In genomic region chr1:64957021-64957489, GRCm38 (mm10) we compare ENCODE assay signal across 8 mouse cellular contexts. TPM values are rescaled to one million over a fixed set of nuclear protein-coding genes. Genes with fewer than 3 reads are reported as not detected.
DNase-seq lines count a peak whose midpoint lies in the region; ATAC-seq and TF ChIP-seq lines count a peak whose summit lies in the region.

No protein-coding gene starts in this region.

- H3K27ac ChIP-seq in left cerebral cortex, adult 2 months: peak overlapping the region; percentile 96
- H3K27ac ChIP-seq in midbrain, embryonic 16.5 days (ENCODE audit: low read length): peak overlapping the region; percentile 90

- 41% methylated on average over 8 of the region's 8 CpGs for WGBS in midbrain, embryonic 16.5 days

- peak; percentile 68 for ATAC-seq in midbrain, embryonic 16.5 days
- ATAC-seq in monocyte, adult 5-6 weeks (replicated peaks; ENCODE audit: insufficient number of reproducible peaks, low FRiP score, low TSS enrichment, poor library complexity, severe bottlenecking): no peak

- no peak for DNase-seq in left cerebral cortex, adult 2 months (ENCODE audit: extremely low spot score in 1 of 2, low spot score in 2 of 2)
- DNase-seq in left cerebral cortex, postnatal 10 days (ENCODE audit: extremely low spot score in 1 of 2, low spot score in 2 of 2): no peak
- peak; percentile 5 for DNase-seq in c-Kit-positive CD71-positive TER-119-negative erythroid progenitor cells, embryonic 14.5 days (ENCODE audit: low read depth)
- DNase-seq in induced T-regulatory cell, adult 2 months (ENCODE audit: low read depth): peak; percentile 64
- no peak for DNase-seq in gastrocnemius, postnatal 4 days (ENCODE audit: low spot score in 2 of 2)
- DNase-seq in right cerebral cortex, adult 18-20 months: no peak

- H3K9me3 ChIP-seq in midbrain, embryonic 16.5 days (replicated peaks; ENCODE audit: control insufficient read depth, low read length, poor library complexity, severe bottlenecking): no peaks in the 10 kb centered on the region

- no peaks in the 10 kb centered on the region for H3K36me3 ChIP-seq in midbrain, embryonic 16.5 days (ENCODE audit: control insufficient read depth, insufficient read depth, low read length)

- intact Hi-C loops in left cerebral cortex, adult 2 months (cut with DNase I): no loop called here
- intact Hi-C loops in left cerebral cortex, postnatal 10 days (cut with DNase I): no loop called here

- H3K27me3 ChIP-seq in midbrain, embryonic 16.5 days (ENCODE audit: control insufficient read depth, insufficient read depth, low read depth, low read length): no peaks in the 10 kb centered on the region

- H3K4me3 ChIP-seq in left cerebral cortex, adult 2 months: peak overlapping the region; percentile 98
- peak overlapping the region; percentile 92 for H3K4me3 ChIP-seq in midbrain, embryonic 16.5 days (ENCODE audit: low read depth, low read length)

- H3K9ac ChIP-seq in midbrain, embryonic 16.5 days (ENCODE audit: low read depth, low read length): peak overlapping the region; percentile 98

- no peak for TF ChIP-seq CTCF in left cerebral cortex, adult 2 months (IDR thresholded peaks at IDR 0.05)

- peak overlapping the region; percentile 69 for H3K4me2 ChIP-seq in midbrain, embryonic 16.5 days (ENCODE audit: low read length)

- no peaks in the 10 kb centered on the region; the same call in 1 of the 2 replicates for H3K4me1 ChIP-seq in midbrain, embryonic 16.5 days (ENCODE audit: control insufficient read depth, insufficient read depth, low read length)

RNA-seq across cellular contexts. Expression of gene Plekhm3, which starts 0.4 kb away (rescaled TPM):
- total RNA-seq in left cerebral cortex, adult 2 months (2021): 10 to 100 TPM; 40.4 to 41.8 TPM
- total RNA-seq in left cerebral cortex, postnatal 10 days (2021): 10 to 100 TPM; 27.1 to 32.2 TPM
- polyA plus RNA-seq in midbrain, embryonic 16.5 days (2015; fragmentation: Nextera tagmentation; extraction: Ambion mirVana): 10.4 and 12.8 TPM in 2 replicates
- 34.9 to 63.1 TPM (median 38.9 TPM) in 3 replicates for total RNA-seq in monocyte, adult 5-6 weeks (2017)
- total RNA-seq in gastrocnemius, postnatal 4 days (2021): 1 to 10 TPM; 6.5 to 7.0 TPM

Comparison
In these comparisons a context has a peak if more than half of its experiments do, and no peak if none do; other contexts are left out.
1. DNase-seq: peak in c-Kit-positive CD71-positive TER-119-negative erythroid progenitor cells, embryonic 14.5 days (single experiment) and induced T-regulatory cell, adult 2 months (single experiment); none in left cerebral cortex, adult 2 months (0 of 2), left cerebral cortex, postnatal 10 days (0 of 2), gastrocnemius, postnatal 4 days (0 of 2) and right cerebral cortex, adult 18-20 months (single experiment).